Mouse (Mus musculus) embryonic facial prominence, embryonic 13.5 days (tissue): ENCODE measurements around the gene Zfx. TPM values are rescaled to one million over a fixed set of nuclear protein-coding genes. Genes with fewer than 3 reads are reported as not detected.

ENCODE experiments used
- ATAC-seq: fragments of 200-750 bp; cut with Nextera tagmentation; 2 replicates; pipeline ENCODE4 v1.8.0; 2017; ENCODE audit warnings: low read depth; ENCODE audit not compliant: insufficient number of reproducible peaks, insufficient read depth, low FRiP score, low TSS enrichment
- H3K27ac ChIP-seq: fragments of 300-500 bp; sonication (generic); 2 replicates; pipeline ENCODE4 v1.5.1; 2015; ENCODE audit warnings: moderate library complexity, mild to moderate bottlenecking, inconsistent platforms
- H3K27me3 ChIP-seq: fragments of 300-500 bp; sonication (generic); 2 replicates; pipeline ENCODE4 v1.6.1; 2015; ENCODE audit warnings: mild to moderate bottlenecking, inconsistent platforms
- H3K36me3 ChIP-seq: fragments of 300-500 bp; sonication (generic); 2 replicates; pipeline ENCODE4 v1.6.1; 2015; ENCODE audit warnings: mild to moderate bottlenecking, inconsistent platforms
- H3K4me1 ChIP-seq: fragments of 300-500 bp; sonication (generic); 2 replicates; pipeline ENCODE4 v1.6.1; 2015; ENCODE audit warnings: inconsistent platforms
- H3K4me2 ChIP-seq: fragments of 300-500 bp; sonication (generic); 2 replicates; pipeline ENCODE4 v1.6.1; 2015; ENCODE audit warnings: moderate library complexity, mild to moderate bottlenecking, inconsistent platforms
- H3K4me3 ChIP-seq: fragments of 300-500 bp; sonication (generic); 2 replicates; pipeline ENCODE4 v1.5.1; 2015; ENCODE audit warnings: mild to moderate bottlenecking, inconsistent platforms
- H3K9ac ChIP-seq: fragments of 300-500 bp; sonication (generic); 2 replicates; pipeline ENCODE4 v1.6.1; 2015; ENCODE audit warnings: mild to moderate bottlenecking, inconsistent platforms
- H3K9me3 ChIP-seq: fragments of 300-500 bp; sonication (generic); 2 replicates; pipeline ENCODE4 v1.6.1; 2016; ENCODE audit warnings: inconsistent platforms
- WGBS: fragments of 180-500 bp; shearing (Covaris S2); methylation state at CpG from one replicate; pipeline ENCODE4 v1.1.7; 2015; ENCODE audit warnings: mixed read lengths; 5-methylcytosine and 5-hydroxymethylcytosine counted together
- polyA plus RNA-seq: library from polyadenylated mRNA; unstranded; fragments of >200 nt; fragmentation: Nextera tagmentation; extraction: Ambion mirVana; gene quantifications from 2 replicates; pipeline ENCODE4 v1.2.1, GENCODE M21; 2015

The Zfx gene
- polyA plus RNA-seq, 1 experiment from 2014 or later = 31.4 TPM

DNA sequence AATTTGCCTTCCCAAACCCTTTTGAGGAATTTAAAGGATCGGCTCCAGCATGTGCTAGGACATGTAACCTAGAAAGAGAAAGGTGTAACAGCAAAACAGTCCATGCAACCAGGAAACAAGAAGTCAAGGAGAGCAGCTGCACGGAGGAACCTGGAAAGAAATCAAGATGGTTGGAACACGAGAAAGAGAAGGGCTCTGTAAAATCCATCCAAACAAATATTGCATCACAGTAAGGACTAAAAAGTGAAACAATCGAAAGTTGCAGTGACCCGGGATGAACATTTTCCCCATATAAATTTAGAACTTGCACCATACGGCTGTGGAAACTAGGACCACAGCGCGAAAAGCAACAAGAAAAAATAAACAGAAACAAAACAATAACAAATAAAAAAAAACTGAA is 62.8 kb downstream of the Zfx start:
- Histone ChIP-seq H3K4me1 (0 out of 2 replicates have a peak, but pooled peaks cover 2% of the 10 kb centered on the region), H3K9me3 (no peaks in the 10 kb centered on the region), H3K4me3 (no peak overlapping the region), H3K27me3 (peaks cover 51% of the 10 kb centered on the region), H3K27ac (peak overlapping the region; percentile 57), H3K9ac (no peak overlapping the region), H3K36me3 (no peaks in the 10 kb centered on the region), H3K4me2 (0 out of 2 replicates have a peak overlapping the region, but pooled peaks have one; percentile 7)
- ATAC-seq = no peak
- WGBS = 69% methylated on average over 8 of the region's 8 CpGs

- peaks cover 53% of the 10 kb centered on the region for H3K27me3 ChIP-seq
- no peaks in the 10 kb centered on the region for H3K9me3 ChIP-seq
- ATAC-seq = no peak
- no peak overlapping the region for H3K4me3 ChIP-seq
- H3K4me2 ChIP-seq = no peak overlapping the region
- no peaks in the 10 kb centered on the region for H3K36me3 ChIP-seq
- H3K4me1 ChIP-seq = 0 out of 2 replicates have a peak, but pooled peaks cover 2% of the 10 kb centered on the region
- WGBS = 35% methylated on average over 6 of the region's 6 CpGs
- H3K27ac ChIP-seq = 0 out of 2 replicates have a peak overlapping the region, but pooled peaks have one; percentile 33
- no peak overlapping the region for H3K9ac ChIP-seq
These were observed 64.8 kb downstream of the Zfx start for GRCm38 (mm10) chrX:94058748-94059147.

DNA sequence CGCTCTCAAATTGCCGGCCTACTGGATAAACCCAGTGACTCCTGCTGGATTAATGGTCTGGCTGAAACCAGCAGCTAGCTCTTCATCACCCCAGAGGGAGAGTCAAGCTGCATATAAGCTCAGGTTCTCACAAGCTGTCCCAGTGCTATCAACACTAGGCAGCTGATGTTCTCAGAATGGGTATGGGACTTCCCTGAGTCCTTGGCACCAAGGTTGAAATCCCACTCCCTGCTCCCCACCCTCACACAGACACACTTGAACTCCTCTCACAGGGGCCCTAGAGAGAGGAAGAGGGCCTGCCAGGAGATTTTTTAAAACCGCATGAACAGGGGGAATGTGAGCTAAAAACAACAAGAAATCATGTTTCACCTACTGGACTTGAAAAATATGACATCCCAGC is 74.5 kb downstream of the Zfx start:
- Histone ChIP-seq H3K4me2 (no peak overlapping the region), H3K9ac (no peak overlapping the region), H3K4me1 (no peaks in the 10 kb centered on the region), H3K9me3 (no peaks in the 10 kb centered on the region), H3K36me3 (no peaks in the 10 kb centered on the region), H3K4me3 (no peak overlapping the region), H3K27me3 (peaks cover 23% of the 10 kb centered on the region), H3K27ac (no peak overlapping the region)
- ATAC-seq = no peak
- WGBS = 74% methylated on average over 3 of the region's 3 CpGs

DNA sequence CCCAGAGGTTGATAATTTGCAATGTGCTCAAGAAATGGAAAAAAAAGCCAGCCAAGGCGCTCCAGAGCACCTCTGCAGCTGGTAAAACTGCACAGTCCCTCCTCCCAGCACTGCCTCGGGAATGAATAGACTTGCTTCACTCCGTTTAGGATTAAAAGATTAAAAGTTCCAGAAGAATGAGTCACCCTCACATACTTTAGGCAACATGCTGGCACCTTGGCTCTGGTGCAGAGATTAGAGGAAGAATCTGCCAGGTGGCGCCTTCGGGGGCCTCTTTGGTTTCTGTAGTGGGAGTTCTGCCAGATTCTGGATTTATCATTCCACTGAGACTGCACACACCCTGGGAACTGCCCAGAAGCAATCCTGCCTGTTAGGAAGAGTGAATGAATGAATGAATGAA is 75.5 kb downstream of the Zfx start:
- no peaks in the 10 kb centered on the region for H3K9me3 ChIP-seq
- no peak overlapping the region for H3K4me2 ChIP-seq
- H3K27ac ChIP-seq = no peak overlapping the region
- no peak for ATAC-seq
- H3K36me3 ChIP-seq = no peaks in the 10 kb centered on the region
- H3K4me3 ChIP-seq = no peak overlapping the region
- WGBS = 32% methylated on average over 5 of the region's 5 CpGs
- no peaks in the 10 kb centered on the region for H3K4me1 ChIP-seq
- peaks cover 23% of the 10 kb centered on the region for H3K27me3 ChIP-seq
- no peak overlapping the region for H3K9ac ChIP-seq

DNA sequence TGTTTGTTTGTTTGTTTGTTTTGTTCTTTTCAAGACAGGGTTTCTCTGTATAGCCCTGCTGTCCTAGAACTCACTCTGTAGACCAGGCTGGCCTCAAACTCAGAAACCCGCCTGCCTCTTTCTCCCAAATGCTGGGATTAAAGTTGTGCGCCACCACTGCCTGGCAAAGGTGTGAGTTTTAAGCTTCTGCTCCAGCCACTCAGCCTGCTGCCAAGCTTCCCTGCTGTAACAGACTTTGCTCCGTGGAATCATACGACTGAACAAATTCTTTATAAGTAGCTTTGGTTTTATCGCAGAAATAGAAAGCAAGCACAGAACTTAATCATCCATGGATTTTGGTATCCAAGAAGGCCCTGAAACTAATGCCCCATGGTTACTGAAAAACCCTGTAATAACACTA is 76.1 kb downstream of the Zfx start:
- no peaks in the 10 kb centered on the region for H3K9me3 ChIP-seq
- H3K27ac ChIP-seq = no peak overlapping the region
- no peak for ATAC-seq
- H3K36me3 ChIP-seq = no peaks in the 10 kb centered on the region
- H3K4me2 ChIP-seq = no peak overlapping the region
- H3K27me3 ChIP-seq = peaks cover 23% of the 10 kb centered on the region
- H3K9ac ChIP-seq = no peak overlapping the region
- no peaks in the 10 kb centered on the region for H3K4me1 ChIP-seq
- WGBS = 79% methylated on average over 5 of the region's 5 CpGs
- no peak overlapping the region for H3K4me3 ChIP-seq

DNA sequence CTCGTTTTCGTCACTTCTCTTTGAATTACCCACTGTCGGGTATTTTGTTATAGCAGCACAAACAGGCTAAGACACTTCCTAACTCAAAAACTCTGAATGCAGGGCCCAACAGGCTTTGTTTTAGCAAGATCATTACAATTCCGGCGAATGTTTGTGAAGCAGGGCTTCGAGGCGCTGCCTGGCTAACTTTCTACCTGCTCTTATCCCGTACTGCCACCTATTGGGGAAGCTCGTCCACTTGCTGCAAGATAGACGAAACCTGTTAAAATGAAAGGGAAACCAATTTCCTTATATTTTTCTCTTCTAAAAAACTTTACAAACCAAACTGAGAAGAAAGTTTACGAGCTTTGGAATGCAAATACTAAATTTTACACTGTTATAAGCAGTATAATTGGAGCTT is 90.6 kb downstream of the Zfx start:
- Histone ChIP-seq H3K9ac (no peak overlapping the region), H3K27me3 (peaks cover 37% of the 10 kb centered on the region), H3K36me3 (no peaks in the 10 kb centered on the region), H3K4me3 (no peak overlapping the region), H3K27ac (no peak overlapping the region), H3K4me2 (no peak overlapping the region), H3K9me3 (no peaks in the 10 kb centered on the region), H3K4me1 (peaks cover 4% of the 10 kb centered on the region; the same call in 1 of the 2 replicates)
- 36% methylated on average over 11 of the region's 11 CpGs for WGBS
- ATAC-seq = no peak

DNA sequence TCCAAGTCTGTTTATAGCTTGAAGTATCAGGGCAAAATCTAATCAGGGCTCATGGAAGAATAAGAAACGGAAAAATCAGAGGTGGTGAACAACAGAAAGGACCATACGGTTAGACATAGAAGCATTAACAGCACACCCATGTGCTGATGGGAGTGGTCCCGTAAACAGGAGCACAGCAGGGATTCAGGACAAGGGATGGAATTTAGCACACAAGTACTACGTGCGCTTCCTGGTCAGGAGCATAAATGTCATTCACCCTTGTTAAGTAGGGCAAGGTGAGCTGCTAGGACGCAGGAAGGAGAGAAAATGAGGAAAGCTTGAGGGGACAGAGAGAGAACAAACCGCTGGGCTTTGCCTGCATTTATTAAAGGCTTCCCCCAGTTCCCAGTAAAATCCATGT is 93.4 kb downstream of the Zfx start:
- 75% methylated on average over 7 of the region's 7 CpGs for WGBS
- H3K9me3 ChIP-seq = no peaks in the 10 kb centered on the region
- H3K27ac ChIP-seq = no peak overlapping the region
- H3K36me3 ChIP-seq = no peaks in the 10 kb centered on the region
- H3K4me1 ChIP-seq = peaks cover 4% of the 10 kb centered on the region; the same call in 1 of the 2 replicates
- H3K4me3 ChIP-seq = no peak overlapping the region
- no peak overlapping the region for H3K9ac ChIP-seq
- peaks cover 49% of the 10 kb centered on the region for H3K27me3 ChIP-seq
- no peak for ATAC-seq
- H3K4me2 ChIP-seq = no peak overlapping the region

Other genes with a start within 250 kb of the Zfx start
- gene AU015836, start 155.0 kb downstream of the Zfx start, polyA plus RNA-seq = not detected in 2 replicates
- gene Eif2s3x, start 89.2 kb upstream of the Zfx start, polyA plus RNA-seq = 81.1 and 82.7 TPM in 2 replicates
- gene Klhl15, start 110.9 kb upstream of the Zfx start, polyA plus RNA-seq = 8.4 and 10.9 TPM in 2 replicates
- 0.22 TPM in 1 of 2 replicates, not detected in the other for gene Fam90a1b, start 243.1 kb upstream of the Zfx start, polyA plus RNA-seq
- 67.8 and 80.7 TPM in 2 replicates for gene Apoo, start 243.4 kb upstream of the Zfx start, polyA plus RNA-seq